Mouse (Mus musculus): ENCODE results near the gene RPS10-NUDT3.

RPS10-NUDT3 gene

GRCm38 (mm10) chr17:27609576-27609975 is 25.4 kb downstream of the RPS10-NUDT3 start:
- no peak for DNase-seq

GRCm38 (mm10) chr17:27603522-27604234 is 31.3 kb downstream of the RPS10-NUDT3 start:
- DNase-seq, result no peak

DNA sequence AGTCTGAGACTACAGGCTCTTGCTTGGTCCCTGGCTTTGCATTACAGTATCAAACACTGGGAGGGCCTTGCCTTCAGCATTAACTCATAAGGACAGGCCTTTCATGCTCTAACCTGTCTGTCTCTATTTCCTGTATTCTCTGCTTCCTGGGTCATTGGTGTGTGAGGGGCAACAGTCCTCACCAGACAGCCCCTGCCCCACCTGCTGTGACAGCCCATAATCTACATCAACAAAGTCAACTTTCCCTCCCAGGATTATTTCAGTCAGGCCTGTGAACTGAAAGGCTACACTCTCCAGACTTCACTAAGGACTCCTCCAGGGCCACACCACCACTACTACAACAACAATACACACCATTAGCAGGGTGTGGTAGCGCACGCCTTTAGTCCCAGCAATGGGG is 32.0 kb downstream of the RPS10-NUDT3 start:
- no peak for DNase-seq

DNA sequence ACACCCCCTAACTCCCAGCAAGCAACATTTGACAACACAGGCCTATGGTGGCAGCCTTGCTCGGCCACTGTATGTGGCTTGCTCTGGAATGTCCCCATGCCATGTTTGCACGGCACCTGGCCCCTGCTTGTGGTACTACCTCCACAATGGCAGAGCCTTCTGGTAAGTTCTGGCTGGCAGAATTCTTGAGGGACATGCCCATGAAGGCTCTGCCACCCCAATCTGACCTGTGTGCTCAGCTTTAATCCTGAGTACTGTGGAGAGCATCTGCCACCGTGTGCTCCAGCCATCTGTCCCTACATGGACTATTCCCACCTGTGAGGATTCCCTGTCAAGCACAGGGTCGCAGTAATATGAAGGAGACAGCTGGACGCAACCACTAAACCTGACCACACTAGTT is 34.2 kb downstream of the RPS10-NUDT3 start:
- DNase-seq, result no peak

- no peak for DNase-seq
Measured at GRCm38 (mm10) chr17:27600286-27600685, 34.7 kb downstream of the RPS10-NUDT3 start.

- DNase-seq, result no peak
Measured at GRCm38 (mm10) chr17:27596376-27597190, 38.4 kb downstream of the RPS10-NUDT3 start.

GRCm38 (mm10) chr17:27595659-27596375 is 39.2 kb downstream of the RPS10-NUDT3 start:
- DNase-seq, result no peak

DNA sequence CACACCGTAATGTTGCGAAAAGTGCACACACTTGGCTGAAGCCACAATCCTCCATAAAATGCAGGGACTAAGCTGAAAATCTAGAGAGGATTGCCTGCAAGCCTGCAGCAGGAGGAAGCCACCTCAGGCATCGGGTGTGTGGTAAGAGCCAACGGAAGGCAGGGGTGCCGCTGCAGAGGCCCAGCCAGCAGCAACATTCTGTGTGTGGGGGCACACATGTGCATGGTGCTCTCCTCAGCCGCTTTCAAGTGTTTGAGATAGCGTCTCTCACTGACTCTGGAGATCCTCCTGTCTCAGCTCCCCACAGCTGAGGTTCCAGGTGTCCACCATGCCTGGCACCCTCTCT is 42.5 kb downstream of the RPS10-NUDT3 start:
- DNase-seq, result no peak

DNA sequence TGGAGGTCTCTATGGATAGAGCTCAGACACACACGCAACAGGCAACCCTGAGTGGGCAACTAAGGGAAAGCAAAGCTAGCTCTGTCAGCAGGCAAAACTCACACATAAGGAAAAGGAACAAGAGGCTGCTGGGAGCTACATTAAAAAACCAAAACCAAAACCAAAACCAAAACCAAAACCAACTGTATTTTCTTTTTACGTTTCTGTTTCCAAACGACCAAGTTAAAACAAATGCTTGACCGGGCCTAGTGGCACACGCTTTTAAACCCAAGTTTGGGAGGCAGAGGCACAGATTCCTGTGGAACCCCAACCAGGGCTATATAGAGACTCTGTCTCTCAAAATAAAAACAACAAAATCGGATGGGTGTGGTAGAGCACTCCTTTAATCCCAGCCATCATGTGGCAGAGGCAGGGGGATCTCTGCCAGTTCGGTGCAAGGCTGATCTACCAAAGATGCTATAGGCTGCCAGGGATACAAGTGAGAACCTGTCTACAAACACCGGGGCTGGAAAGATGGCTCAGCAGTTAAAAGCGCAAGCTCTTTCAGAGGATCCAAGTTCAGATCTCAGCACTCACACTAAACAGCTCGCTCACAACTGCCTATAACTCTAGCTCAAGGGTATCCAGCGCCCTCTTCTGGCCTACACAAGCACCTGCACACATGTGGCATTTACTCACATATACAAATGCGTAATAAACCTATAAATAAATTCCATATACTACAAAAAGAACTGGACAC is 43.0 kb downstream of the RPS10-NUDT3 start:
- DNase-seq, result no peak

DNA sequence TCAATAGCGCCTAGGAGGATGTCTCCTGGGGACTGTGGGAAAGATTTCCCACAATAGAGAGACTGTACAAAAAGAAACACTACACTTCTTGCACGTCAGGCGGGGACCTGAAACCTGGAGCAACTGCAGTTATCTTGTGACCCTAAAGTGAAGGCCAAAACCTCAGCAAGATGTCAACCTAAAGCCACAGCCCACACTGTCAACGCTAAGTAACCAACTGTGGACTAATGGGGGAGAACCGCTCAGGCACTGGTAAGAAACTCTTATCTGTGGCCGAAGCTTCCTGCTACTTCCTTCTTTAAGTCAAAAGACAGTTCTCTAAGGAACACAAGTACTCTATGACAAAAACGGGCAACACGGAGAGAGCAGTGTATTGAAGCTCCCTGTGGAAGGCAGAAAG is 46.8 kb downstream of the RPS10-NUDT3 start:
- DNase-seq, result no peak

GRCm38 (mm10) chr17:27587252-27587651 is 47.8 kb downstream of the RPS10-NUDT3 start:
- DNase-seq, result peak in 1 of 2 experiments; percentile 39

GRCm38 (mm10) chr17:27586661-27587060 is 48.4 kb downstream of the RPS10-NUDT3 start:
- DNase-seq, result no peak

DNA sequence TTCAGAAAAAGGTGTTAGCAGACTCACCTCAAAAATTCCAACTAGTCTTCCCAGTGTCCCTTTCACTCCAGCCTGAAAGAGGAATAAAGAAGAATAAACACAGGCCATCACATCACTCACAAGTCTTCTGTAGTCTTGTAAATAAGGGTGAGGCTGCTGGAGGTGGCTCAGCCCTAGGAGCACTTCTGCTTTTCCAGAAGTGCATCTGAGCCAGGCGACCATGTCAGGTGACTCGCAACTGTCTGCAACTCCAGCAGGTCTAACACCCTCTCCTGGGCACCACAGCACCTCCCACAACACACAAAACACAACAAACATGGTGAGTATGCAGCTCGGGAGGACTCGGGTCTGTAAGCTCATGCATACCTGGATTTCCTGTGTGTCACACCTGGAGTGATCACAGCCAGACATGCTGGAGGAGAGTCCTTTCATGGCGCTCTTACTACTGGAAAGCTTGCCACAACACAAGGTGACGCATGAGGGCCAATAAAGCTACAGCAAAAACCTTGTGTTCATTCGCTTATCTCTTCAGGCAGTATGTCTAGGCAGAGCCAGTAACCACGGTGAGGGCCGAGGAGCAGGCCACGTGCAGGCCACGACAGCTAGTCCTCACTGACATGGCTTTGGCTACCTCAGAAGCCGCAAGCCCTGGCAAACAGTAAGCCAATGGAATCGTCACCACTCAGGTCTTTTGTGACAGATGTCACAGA is 51.7 kb downstream of the RPS10-NUDT3 start:
- no peak for DNase-seq

DNA sequence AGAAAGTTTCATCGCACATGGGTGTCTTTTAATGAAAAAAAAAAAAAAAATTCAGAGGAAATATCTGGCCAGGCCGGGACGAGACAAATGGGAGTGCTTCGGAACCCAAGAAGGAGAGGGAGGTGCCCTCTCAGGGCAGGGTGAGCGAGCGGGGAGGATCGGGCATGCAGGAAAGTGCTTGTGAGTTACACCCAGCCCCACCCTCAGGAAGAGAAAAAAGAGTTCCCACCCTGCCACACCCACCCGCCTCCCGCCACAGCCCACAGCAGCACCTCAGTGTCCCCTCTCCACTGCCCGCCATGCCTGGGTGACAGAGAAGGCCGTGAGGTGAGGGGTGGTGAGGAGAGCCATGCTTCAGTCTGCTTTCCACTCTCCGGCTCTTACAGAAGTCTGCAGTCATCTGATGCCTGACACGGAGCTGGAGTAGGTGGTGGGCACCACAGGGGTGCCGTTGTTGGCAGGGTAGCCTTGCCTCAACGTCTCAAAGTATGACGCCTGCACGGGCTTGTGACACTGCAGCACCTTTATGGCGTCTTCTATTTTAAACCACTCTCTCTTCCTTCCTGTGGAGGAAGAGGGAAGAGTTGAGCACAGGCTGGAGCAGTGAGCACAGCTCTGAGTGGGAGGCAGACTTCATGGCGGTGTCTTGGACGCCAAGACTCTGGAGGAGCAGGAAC is 54.5 kb downstream of the RPS10-NUDT3 start:
- DNase-seq, result no peak

DNA sequence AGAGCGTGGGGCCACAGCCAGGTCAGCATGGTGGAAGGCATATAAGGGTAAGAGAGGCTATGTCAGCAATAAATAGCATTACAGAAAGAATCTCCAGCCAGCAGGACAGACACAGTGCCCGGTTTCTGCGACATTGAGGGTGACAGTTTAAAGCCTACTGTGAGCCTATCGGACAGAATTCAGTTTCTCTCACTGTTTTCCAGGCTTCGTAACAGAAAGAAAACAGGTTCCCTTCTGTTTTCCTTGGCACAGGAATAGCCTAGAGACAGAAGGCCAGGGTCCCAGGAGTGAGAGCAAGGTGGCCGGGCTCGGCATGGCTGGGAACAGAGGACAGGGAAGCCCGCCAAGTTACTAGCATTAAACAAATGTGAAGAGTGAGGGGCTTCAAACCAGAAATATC is 55.2 kb downstream of the RPS10-NUDT3 start:
- no peak for DNase-seq

GRCm38 (mm10) chr17:27578487-27578886 is 56.5 kb downstream of the RPS10-NUDT3 start:
- DNase-seq, result no peak

DNA sequence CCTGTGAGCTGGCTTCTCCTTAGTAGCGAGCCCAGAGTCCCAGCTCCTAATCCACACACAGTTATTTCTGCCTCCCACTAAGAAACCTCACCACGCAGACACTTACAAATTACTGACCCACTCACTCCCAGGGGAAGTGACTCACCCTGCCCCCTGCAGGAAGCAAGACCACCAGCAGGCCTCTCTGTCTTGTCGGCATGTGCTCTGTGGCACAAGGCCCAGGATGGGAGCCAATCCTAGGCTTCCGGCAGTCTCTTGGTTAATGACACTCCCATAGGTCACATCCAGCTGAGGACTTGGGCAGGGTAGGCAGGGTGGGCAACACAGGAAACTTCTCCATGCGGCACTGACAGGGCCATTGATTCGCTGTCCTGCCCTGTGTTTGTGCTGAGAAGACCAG is 57.6 kb downstream of the RPS10-NUDT3 start:
- DNase-seq, result peak; percentile 58 to 67

DNA sequence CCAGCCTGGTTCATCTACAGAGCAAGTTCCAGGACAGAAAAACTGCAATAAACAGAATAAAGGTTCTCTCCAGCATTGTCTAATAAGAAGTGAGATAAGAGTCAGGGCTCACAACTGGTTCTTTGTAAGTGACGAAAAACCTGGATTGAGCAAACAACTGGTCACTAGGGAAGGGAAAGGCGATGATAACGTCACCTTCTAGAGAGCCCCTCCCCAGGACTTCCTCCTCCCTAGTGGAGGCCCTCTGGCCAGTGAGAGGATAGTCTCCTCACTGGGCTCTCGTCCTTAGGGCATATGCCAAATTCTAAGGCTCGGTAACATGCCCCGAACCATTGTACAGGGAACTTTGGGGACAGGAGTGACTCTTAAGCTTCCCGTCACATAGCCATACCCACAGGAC is 59.0 kb downstream of the RPS10-NUDT3 start:
- no peak for DNase-seq

GRCm38 (mm10) chr17:27575116-27575776 is 59.8 kb downstream of the RPS10-NUDT3 start:
- DNase-seq, result peak; percentile 37 to 51

DNA sequence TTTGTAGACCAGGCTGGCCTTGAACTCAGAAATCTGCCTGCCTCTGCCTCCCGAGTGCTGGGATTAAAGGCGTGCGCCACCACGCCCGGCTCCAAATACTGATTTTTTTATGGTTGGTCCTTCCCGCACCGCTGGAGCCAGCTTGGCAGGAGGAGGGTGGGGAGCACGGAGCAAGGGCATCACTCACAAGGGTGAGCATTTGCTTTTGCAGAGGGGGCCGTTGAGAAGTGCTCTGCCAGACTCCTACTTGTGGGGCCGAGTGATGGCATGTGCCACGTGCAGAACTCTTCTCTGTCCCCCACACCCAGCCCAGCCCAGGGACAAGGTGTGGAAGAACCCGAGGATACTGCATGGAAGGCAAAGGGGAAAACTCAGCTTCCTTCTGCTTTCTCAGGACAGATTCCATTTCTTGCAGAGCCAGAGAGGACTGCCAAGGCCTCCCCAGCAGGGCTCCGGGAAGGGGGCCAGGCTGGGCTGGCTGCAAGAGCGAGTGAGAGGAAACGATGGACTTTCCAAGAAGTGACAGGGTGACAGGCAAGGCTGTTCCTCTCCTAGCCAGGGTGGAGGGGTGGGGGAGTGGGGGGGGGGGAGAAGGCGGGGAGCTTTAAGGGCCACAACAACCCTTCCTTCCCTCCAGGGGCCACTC is 60.4 kb downstream of the RPS10-NUDT3 start:
- DNase-seq, result peak; percentile 68 to 79
